Mouse (Mus musculus): ENCODE results near the gene Gpha2. TPM values are rescaled to one million over a fixed set of nuclear protein-coding genes. Genes with fewer than 3 reads are reported as not detected.

The Gpha2 gene
- total and polyA plus RNA-seq, 3 experiments, result not detected

GRCm38 (mm10) chr19:6269798-6270475, 43.8 kb downstream of the Gpha2 start:
- Histone ChIP-seq H3K79me2 (replicated peaks; ENCODE audit: control insufficient read depth, extremely low read depth, insufficient read depth, poor library complexity, severe bottlenecking) (no peaks in the 10 kb centered on the region; the same call in 1 of the 2 replicates), H3K27ac (ENCODE audit: insufficient read depth, low read depth) (peak overlapping the region; percentile 30; the same call in 1 of the 2 replicates), H3K9ac (ENCODE audit: insufficient read depth, low read depth) (peak overlapping the region; percentile 15; the same call in 1 of the 2 replicates), H3K4me3 (replicated peaks in 1 of 3; ENCODE audit: low read depth in 2 of 3, low read length in 2 of 3, poor library complexity in 1 of 3) (no peak overlapping the region), H3K36me3 (replicated peaks in 1 of 2; ENCODE audit: control insufficient read depth in 1 of 2, insufficient read depth in 1 of 2, low read length in 1 of 2) (peaks cover 0 to 4% of the 10 kb centered on the region in 2 experiments), H3K9me3 (replicated peaks; ENCODE audit: low read length) (no peaks in the 10 kb centered on the region), H3K4me2 (ENCODE audit: insufficient read depth, low read depth, poor library complexity, severe bottlenecking) (no peak overlapping the region), H3K27me3 (replicated peaks) (peaks cover 2% of the 10 kb centered on the region), H3K4me1 (ENCODE audit: control insufficient read depth in 1 of 2, insufficient read depth in 2 of 2) (peaks cover 19 to 45% of the 10 kb centered on the region in 2 experiments)
- in situ Hi-C loops (cut with MboI; ENCODE audit: low pct_ligation_motif_present, low pct_unique_long_range_greater_than_20kb, low sequenced_read_pairs), result no loop called here
- DNase-seq (ENCODE audit: extremely low read depth), result no peak
- no peak for TF ChIP-seq UBTF (IDR thresholded peaks at IDR 0.05; ENCODE audit: low read depth, low read length)
- peak; percentile 66; the same call in 1 of the 2 replicates for TF ChIP-seq IRF4 (IDR thresholded peaks at IDR 0.05; ENCODE audit: low read depth, low read length)
- TF ChIP-seq HCFC1 (IDR thresholded peaks at IDR 0.05; ENCODE audit: low read depth, low read length), result no peak
- no peak for TF ChIP-seq NELFE (IDR thresholded peaks at IDR 0.05; ENCODE audit: low read depth, low read length)
- no peak for TF ChIP-seq USF1 (IDR thresholded peaks at IDR 0.05; ENCODE audit: low read depth, low read length)
- dilution Hi-C loops (cut with MboI; ENCODE audit: extremely low pct_ligation_motif_present, extremely low pct_unique_long_range_greater_than_20kb, low sequenced_read_pairs), result no loop called here

DNA sequence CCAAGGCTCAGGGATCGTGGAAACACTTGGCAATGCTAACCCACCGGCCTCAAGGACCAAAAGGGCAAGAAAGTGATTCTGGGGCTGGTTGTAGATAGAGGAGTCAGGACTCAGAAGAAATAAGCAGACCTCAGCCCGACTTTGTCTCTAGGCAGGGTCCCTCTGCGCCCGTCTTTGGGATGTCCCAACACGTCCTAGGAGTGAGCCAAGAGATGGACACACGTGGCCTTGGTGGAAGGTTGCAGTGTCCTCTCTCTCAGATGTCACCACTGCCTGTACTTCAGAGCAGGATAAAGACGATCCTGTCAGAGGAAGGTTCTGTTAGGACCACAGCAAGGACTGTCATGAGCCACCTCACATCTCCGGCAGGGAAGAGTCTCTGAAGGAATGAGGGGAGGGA, 44.5 kb downstream of the Gpha2 start:
- Histone ChIP-seq H3K4me3 (replicated peaks in 1 of 3; ENCODE audit: low read depth in 2 of 3, low read length in 2 of 3, poor library complexity in 1 of 3) (no peak overlapping the region), H3K4me2 (ENCODE audit: insufficient read depth, low read depth, poor library complexity, severe bottlenecking) (no peak overlapping the region), H3K27ac (ENCODE audit: insufficient read depth, low read depth) (no peak overlapping the region), H3K4me1 (ENCODE audit: control insufficient read depth in 1 of 2, insufficient read depth in 2 of 2) (peaks cover 19 to 51% of the 10 kb centered on the region in 2 experiments), H3K9ac (ENCODE audit: insufficient read depth, low read depth) (no peak overlapping the region), H3K9me3 (replicated peaks; ENCODE audit: low read length) (no peaks in the 10 kb centered on the region), H3K79me2 (replicated peaks; ENCODE audit: control insufficient read depth, extremely low read depth, insufficient read depth, poor library complexity, severe bottlenecking) (peaks cover 5% of the 10 kb centered on the region; the same call in 1 of the 2 replicates), H3K36me3 (replicated peaks in 1 of 2; ENCODE audit: control insufficient read depth in 1 of 2, insufficient read depth in 1 of 2, low read length in 1 of 2) (peaks cover 0 to 4% of the 10 kb centered on the region in 2 experiments), H3K27me3 (replicated peaks) (peaks cover 2% of the 10 kb centered on the region)
- in situ Hi-C loops (cut with MboI; ENCODE audit: low pct_ligation_motif_present, low pct_unique_long_range_greater_than_20kb, low sequenced_read_pairs) (no loop called here), dilution Hi-C loops (cut with MboI; ENCODE audit: extremely low pct_ligation_motif_present, extremely low pct_unique_long_range_greater_than_20kb, low sequenced_read_pairs) (no loop called here)
- no peak for DNase-seq (ENCODE audit: extremely low read depth)
- TF ChIP-seq POLR2AphosphoS2 (IDR thresholded peaks at IDR 0.05; ENCODE audit: low read depth, low read length), result no peak
- TF ChIP-seq ZMIZ1 (IDR thresholded peaks at IDR 0.05; ENCODE audit: low read depth, low read length), result no peak
- no peak for TF ChIP-seq BHLHE40 (IDR thresholded peaks at IDR 0.05; ENCODE audit: low read depth, low read length)
- TF ChIP-seq NELFE (IDR thresholded peaks at IDR 0.05; ENCODE audit: low read depth, low read length), result no peak
- TF ChIP-seq MAFK (IDR thresholded peaks at IDR 0.05; ENCODE audit: insufficient replicate concordance, low read length), result no peak
- TF ChIP-seq GABPA (IDR thresholded peaks at IDR 0.05; ENCODE audit: insufficient replicate concordance, low read depth, low read length), result no peak
- no peak for TF ChIP-seq NRF1 (IDR thresholded peaks at IDR 0.05; ENCODE audit: low read depth, low read length)
- TF ChIP-seq CTCF (conservative IDR thresholded peaks at IDR 0.05 in 1 of 2, IDR thresholded peaks at IDR 0.05 in 1 of 2; ENCODE audit: low read depth in 2 of 2, low read length in 2 of 2), result no peak
- no peak for TF ChIP-seq MAX (IDR thresholded peaks at IDR 0.05; ENCODE audit: low read length)
- TF ChIP-seq MXI1 (IDR thresholded peaks at IDR 0.05; ENCODE audit: low read depth, low read length), result no peak
- no peak for TF ChIP-seq JUN (IDR thresholded peaks at IDR 0.05; ENCODE audit: insufficient read depth, low read depth, low read length)
- TF ChIP-seq JUND (conservative IDR thresholded peaks at IDR 0.05; ENCODE audit: low read depth, low read length), result no peak
- no peak for TF ChIP-seq SMC3 (IDR thresholded peaks at IDR 0.05; ENCODE audit: low read depth, low read length)
- no peak for TF ChIP-seq ELF1 (IDR thresholded peaks at IDR 0.05; ENCODE audit: low read depth, low read length)
- no peak for TF ChIP-seq USF2 (conservative IDR thresholded peaks at IDR 0.05; ENCODE audit: low read depth, low read length)
- TF ChIP-seq CHD1 (IDR thresholded peaks at IDR 0.05; ENCODE audit: low read depth, low read length), result no peak
- TF ChIP-seq MYC (IDR thresholded peaks at IDR 0.05; ENCODE audit: low read depth, low read length), result no peak
- no peak for TF ChIP-seq POLR2A (IDR thresholded peaks at IDR 0.05; ENCODE audit: low read depth, low read length)
- no peak for TF ChIP-seq TCF12 (IDR thresholded peaks at IDR 0.05; ENCODE audit: low read depth, low read length)
- TF ChIP-seq USF1 (IDR thresholded peaks at IDR 0.05; ENCODE audit: low read depth, low read length), result no peak

All from CH12.LX (cell line).